Mouse (Mus musculus) ovary, postnatal 36 days (tissue): ENCODE results near the gene Nrxn1.

Experiments
- DNase-seq: peaks from one replicate; pipeline ENCODE4 v3.0.0; 2022; ENCODE audit warnings: low spot score, mixed read lengths

Gene Nrxn1

GRCm38 (mm10) chr17:91093042-91093080 is at the start of gene Nrxn1:
Gene Nrxn1 (minus strand): TSS chr17:91093071.
- DNase-seq = no peak

GRCm38 (mm10) chr17:91136859-91137258 is 44.0 kb upstream of the Nrxn1 start:
- DNase-seq = no peak

GRCm38 (mm10) chr17:91112880-91113628 is 20.2 kb upstream of the Nrxn1 start:
- no peak for DNase-seq

- DNase-seq = no peak
These were observed 19.2 kb upstream of the Nrxn1 start for GRCm38 (mm10) chr17:91112085-91112484.

- DNase-seq = no peak
These were observed 407 bp upstream of the Nrxn1 start for GRCm38 (mm10) chr17:91093081-91093875.

- peak; percentile 77 for DNase-seq
These were observed 340 bp downstream of the Nrxn1 start for GRCm38 (mm10) chr17:91092421-91093041.

- DNase-seq = no peak
These were observed 2.2 kb downstream of the Nrxn1 start for GRCm38 (mm10) chr17:91090631-91091030.

- DNase-seq = no peak
These were observed 3.9 kb downstream of the Nrxn1 start for GRCm38 (mm10) chr17:91088991-91089390.

- DNase-seq = peak; percentile 4
These were observed 4.7 kb downstream of the Nrxn1 start for GRCm38 (mm10) chr17:91088037-91088715.

GRCm38 (mm10) chr17:91086412-91086811 is 6.5 kb downstream of the Nrxn1 start:
- DNase-seq = no peak

GRCm38 (mm10) chr17:91085416-91085815 is 7.5 kb downstream of the Nrxn1 start:
- no peak for DNase-seq

- DNase-seq = no peak
These were observed 13.8 kb downstream of the Nrxn1 start for GRCm38 (mm10) chr17:91079096-91079495.

- no peak for DNase-seq
These were observed 18.1 kb downstream of the Nrxn1 start for GRCm38 (mm10) chr17:91074780-91075179.

GRCm38 (mm10) chr17:91033466-91033865 is 59.4 kb downstream of the Nrxn1 start:
- no peak for DNase-seq

GRCm38 (mm10) chr17:91025061-91025623 is 67.7 kb downstream of the Nrxn1 start:
- no peak for DNase-seq

GRCm38 (mm10) chr17:91007385-91008089 is 85.3 kb downstream of the Nrxn1 start:
- DNase-seq = no peak

GRCm38 (mm10) chr17:91000389-91000788 is 92.5 kb downstream of the Nrxn1 start:
- DNase-seq = no peak

- DNase-seq = no peak
These were observed 93.2 kb downstream of the Nrxn1 start for GRCm38 (mm10) chr17:90999667-91000154.

GRCm38 (mm10) chr17:90997714-90998113 is 95.2 kb downstream of the Nrxn1 start:
- no peak for DNase-seq

- DNase-seq = no peak
These were observed 97.4 kb downstream of the Nrxn1 start for GRCm38 (mm10) chr17:90995436-90995835.

- DNase-seq = no peak
These were observed 98.6 kb downstream of the Nrxn1 start for GRCm38 (mm10) chr17:90994247-90994646.

- DNase-seq = no peak
These were observed 102.1 kb downstream of the Nrxn1 start for GRCm38 (mm10) chr17:90990747-90991146.
